Mouse (Mus musculus) right cerebral cortex, postnatal 36 days (tissue): ENCODE measurements at regions not wholly inside any gene's neighbourhood (a gene's known extent, or its start where the extent isn't known, plus 50 kb on each side); places are given as distances from the start of the nearest gene placed in this dataset.
A peak's percentile ranks its signal among the peaks of the same experiment; 100 is the strongest.
"Not testable (repeated sequence)": the region's sequence is repeated elsewhere in the genome, so short reads cannot be mapped to it uniquely, and the experiment has no call there.

ENCODE experiments used
- DNase-seq, 2 experiments: peaks; one replicate each; pipeline ENCODE4 v3.0.0; 2022; ENCODE audit warnings: low spot score in 2 of 2, mixed read lengths in 1 of 2

- no peak for DNase-seq
Measured at GRCm38 (mm10) chr17:13549975-13550895, 195.9 kb downstream of the Tcp10c start.

GRCm38 (mm10) chr17:13550896-13551267 is 196.5 kb downstream of the Tcp10c start:
- DNase-seq = not testable (repeated sequence)

- not testable (repeated sequence) for DNase-seq
Measured at GRCm38 (mm10) chr17:13551693-13552404, 197.5 kb downstream of the Tcp10c start.

- DNase-seq = not testable (repeated sequence)
Measured at GRCm38 (mm10) chr17:13552840-13553239, 198.5 kb downstream of the Tcp10c start.

GRCm38 (mm10) chr17:13555311-13556059 is 201.1 kb downstream of the Tcp10c start:
- not testable (repeated sequence) for DNase-seq

GRCm38 (mm10) chr17:13556060-13556660 is 201.8 kb downstream of the Tcp10c start:
- DNase-seq = not testable (repeated sequence)

GRCm38 (mm10) chr17:13558863-13559262 is 201.5 kb upstream of the Afdn start:
- DNase-seq = no peak

GRCm38 (mm10) chr17:13561342-13561741 is 199.0 kb upstream of the Afdn start:
- no peak for DNase-seq

- DNase-seq = no peak
Measured at GRCm38 (mm10) chr17:13562974-13563373, 197.4 kb upstream of the Afdn start.

GRCm38 (mm10) chr17:13564800-13565199 is 195.5 kb upstream of the Afdn start:
- no peak for DNase-seq

- DNase-seq = no peak
Measured at GRCm38 (mm10) chr17:13566680-13567079, 193.7 kb upstream of the Afdn start.

GRCm38 (mm10) chr17:13567183-13567582 is 193.2 kb upstream of the Afdn start:
- peak in 1 of 2 experiments; percentile 40 for DNase-seq

GRCm38 (mm10) chr17:13570796-13571195 is 189.5 kb upstream of the Afdn start:
- no peak for DNase-seq

- no peak for DNase-seq
Measured at GRCm38 (mm10) chr17:13572204-13572833, 188.0 kb upstream of the Afdn start.

GRCm38 (mm10) chr17:13573036-13573435 is 187.3 kb upstream of the Afdn start:
- no peak for DNase-seq

GRCm38 (mm10) chr17:13574122-13574521 is 186.2 kb upstream of the Afdn start:
- DNase-seq = no peak

GRCm38 (mm10) chr17:13574682-13575444 is 185.5 kb upstream of the Afdn start:
- DNase-seq = no peak

GRCm38 (mm10) chr17:13577798-13578197 is 182.5 kb upstream of the Afdn start:
- peak in 1 of 2 experiments; percentile 41 for DNase-seq

GRCm38 (mm10) chr17:13581214-13581920 is 179.0 kb upstream of the Afdn start:
- no peak for DNase-seq
